Mouse (Mus musculus): Measurements from ENCODE around the gene Jmjd1c.

DNA sequence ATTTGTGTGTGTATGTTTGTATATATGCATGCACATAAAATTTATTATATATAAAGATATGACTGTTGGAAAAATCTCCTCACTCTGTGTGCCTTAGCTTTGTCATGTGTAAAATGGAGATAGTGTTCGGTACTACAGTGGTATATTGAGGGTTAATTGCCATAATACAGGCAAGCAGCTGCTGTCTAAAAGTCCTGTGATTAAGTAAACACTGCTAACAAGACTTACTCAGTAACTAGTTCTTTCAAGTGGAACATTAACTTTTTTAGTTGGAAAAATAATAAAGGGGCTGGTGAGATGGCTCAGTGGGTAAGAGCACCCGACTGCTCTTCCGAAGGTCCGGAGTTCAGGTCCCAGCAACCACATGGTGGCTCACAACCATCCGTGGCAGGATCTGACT lies 116.1 kb downstream of the Jmjd1c start:
- TF ChIP-seq EP300 (IDR thresholded peaks at IDR 0.05; ENCODE audit: low read depth) (no peak), CTCF (IDR thresholded peaks at IDR 0.05; ENCODE audit: low read depth) (no peak)

Measured in liver, postnatal 0 days (tissue).